Mouse (Mus musculus): ENCODE measurements around the gene Fmc1. TPM values are rescaled to one million over a fixed set of nuclear protein-coding genes. Genes with fewer than 3 reads are reported as not detected.
"Not testable (repeated sequence)": the region's sequence is repeated elsewhere in the genome, so short reads cannot be mapped to it uniquely, and the experiment has no call there.

Gene Fmc1
- polyA plus RNA-seq (2017; shearing (Covaris generic)), result 10 to 100 TPM; 70.9 to 75.0 TPM

GRCm38 (mm10) chr6:38533428-38534405 lies at the start of gene Fmc1:
Fmc1 (plus strand) TSS chr6:38533502.
- ATAC-seq, result peak; percentile 88

- ATAC-seq, result peak; percentile 43
These were observed 40.8 kb upstream of the Fmc1 start for GRCm38 (mm10) chr6:38492550-38492949.

GRCm38 (mm10) chr6:38495641-38496040 lies 37.7 kb upstream of the Fmc1 start:
- no peak for ATAC-seq

GRCm38 (mm10) chr6:38512096-38512495 lies 21.2 kb upstream of the Fmc1 start:
- ATAC-seq, result no peak

- peak; percentile 61 for ATAC-seq
These were observed 20.5 kb upstream of the Fmc1 start for GRCm38 (mm10) chr6:38512830-38513229.

- no peak for ATAC-seq
These were observed 18.1 kb upstream of the Fmc1 start for GRCm38 (mm10) chr6:38515201-38515600.

- no peak for ATAC-seq
These were observed 9.5 kb upstream of the Fmc1 start for GRCm38 (mm10) chr6:38523851-38524250.

GRCm38 (mm10) chr6:38531211-38531820 lies 2.0 kb upstream of the Fmc1 start:
- no peak for ATAC-seq

- ATAC-seq, result no peak
These were observed 542 bp upstream of the Fmc1 start for GRCm38 (mm10) chr6:38532500-38533420.

- ATAC-seq, result peak; percentile 50
These were observed 1.5 kb downstream of the Fmc1 start for GRCm38 (mm10) chr6:38534640-38535365.

GRCm38 (mm10) chr6:38535366-38535690 lies 2.0 kb downstream of the Fmc1 start:
- ATAC-seq, result no peak

- no peak for ATAC-seq
These were observed 2.5 kb downstream of the Fmc1 start for GRCm38 (mm10) chr6:38535788-38536187.

- not testable (repeated sequence) for ATAC-seq
These were observed 10.8 kb downstream of the Fmc1 start for GRCm38 (mm10) chr6:38544141-38544540.

GRCm38 (mm10) chr6:38547005-38547404 lies 13.7 kb downstream of the Fmc1 start:
- not testable (repeated sequence) for ATAC-seq

- ATAC-seq, result no peak
These were observed 14.4 kb downstream of the Fmc1 start for GRCm38 (mm10) chr6:38547707-38548106.

- not testable (repeated sequence) for ATAC-seq
These were observed 15.3 kb downstream of the Fmc1 start for GRCm38 (mm10) chr6:38548595-38548994.

- ATAC-seq, result not testable (repeated sequence)
These were observed 16.5 kb downstream of the Fmc1 start for GRCm38 (mm10) chr6:38549840-38550239.

- ATAC-seq, result no peak
These were observed 17.2 kb downstream of the Fmc1 start for GRCm38 (mm10) chr6:38550250-38551061.

GRCm38 (mm10) chr6:38551062-38551988 lies 18.0 kb downstream of the Fmc1 start, which contains the start of gene Luc7l2:
Luc7l2 (plus strand) TSS chr6:38551334.
- peak; percentile 79 for ATAC-seq

All from activated CD4-positive, CD25-positive, alpha-beta regulatory T cell, adult 4 months (primary cell).